Mouse (Mus musculus): ENCODE data around the gene Clic6.

- no peak for TF ChIP-seq JUND (conservative IDR thresholded peaks at IDR 0.05; ENCODE audit: low read depth, low read length)
- no peak for TF ChIP-seq CTCF (conservative IDR thresholded peaks at IDR 0.05 in 1 of 2, IDR thresholded peaks at IDR 0.05 in 1 of 2; ENCODE audit: low read depth in 2 of 2, low read length in 2 of 2)
- TF ChIP-seq POLR2A (IDR thresholded peaks at IDR 0.05; ENCODE audit: low read depth, low read length) = no peak
- no peak for TF ChIP-seq EP300 (IDR thresholded peaks at IDR 0.05; ENCODE audit: low read length)
- TF ChIP-seq RAD21 (IDR thresholded peaks at IDR 0.05; ENCODE audit: low read depth, low read length) = no peak
- no peak for TF ChIP-seq HCFC1 (IDR thresholded peaks at IDR 0.05; ENCODE audit: low read depth, low read length)
- no peak for TF ChIP-seq TCF12 (IDR thresholded peaks at IDR 0.05; ENCODE audit: low read depth, low read length)
- no peak for TF ChIP-seq MAFK (IDR thresholded peaks at IDR 0.05; ENCODE audit: insufficient replicate concordance, low read length)
- no peak for TF ChIP-seq NELFE (IDR thresholded peaks at IDR 0.05; ENCODE audit: low read depth, low read length)
- TF ChIP-seq BHLHE40 (IDR thresholded peaks at IDR 0.05; ENCODE audit: low read depth, low read length) = no peak
- TF ChIP-seq USF1 (IDR thresholded peaks at IDR 0.05; ENCODE audit: low read depth, low read length) = no peak
- TF ChIP-seq UBTF (IDR thresholded peaks at IDR 0.05; ENCODE audit: low read depth, low read length) = no peak
- no peak for TF ChIP-seq MEF2A (IDR thresholded peaks at IDR 0.05; ENCODE audit: borderline replicate concordance, low read depth, low read length)
Measured at GRCm38 (mm10) chr16:92552106-92552382, 66.5 kb downstream of the Clic6 start.
